Mouse (Mus musculus) midbrain, embryonic 13.5 days (tissue): ENCODE results near the gene 9530077C05Rik. TPM values are rescaled to one million over a fixed set of nuclear protein-coding genes. Genes with fewer than 3 reads are reported as not detected.
A peak's percentile ranks its signal among the peaks of the same experiment; 100 is the strongest.

Source experiments
- ATAC-seq: fragments of 200-750 bp; cut with Nextera tagmentation; 2 replicates; pipeline ENCODE4 v1.8.0; 2017; ENCODE audit warnings: mild to moderate bottlenecking, moderate TSS enrichment, moderate library complexity
- H3K27ac ChIP-seq: fragments of 300-500 bp; sonication (generic); 2 replicates; pipeline ENCODE4 v1.5.1; 2015; ENCODE audit warnings: inconsistent platforms, mild to moderate bottlenecking, moderate library complexity
- H3K27me3 ChIP-seq: fragments of 300-500 bp; sonication (generic); 2 replicates; pipeline ENCODE4 v1.6.1; 2015; ENCODE audit warnings: mild to moderate bottlenecking, inconsistent platforms
- H3K36me3 ChIP-seq: fragments of 300-500 bp; sonication (generic); 2 replicates; pipeline ENCODE4 v1.6.1; 2015; ENCODE audit warnings: mild to moderate bottlenecking, inconsistent platforms
- H3K4me1 ChIP-seq: fragments of 300-500 bp; sonication (generic); replicated peaks from 2 replicates; pipeline ENCODE4 v1.6.1; 2015; ENCODE audit warnings: inconsistent platforms
- H3K4me2 ChIP-seq: fragments of 300-500 bp; sonication (generic); replicated peaks from 2 replicates; pipeline ENCODE4 v1.6.1; 2015; ENCODE audit warnings: moderate library complexity, mild to moderate bottlenecking, inconsistent platforms
- H3K4me3 ChIP-seq: fragments of 300-500 bp; sonication (generic); replicated peaks from 2 replicates; pipeline ENCODE4 v1.5.1; 2015; ENCODE audit warnings: mild to moderate bottlenecking, inconsistent platforms
- H3K9ac ChIP-seq: fragments of 300-500 bp; sonication (generic); replicated peaks from 2 replicates; pipeline ENCODE4 v1.6.1; 2015; ENCODE audit warnings: mild to moderate bottlenecking, inconsistent platforms
- H3K9me3 ChIP-seq: fragments of 300-500 bp; sonication (generic); 2 replicates; pipeline ENCODE4 v1.6.1; 2016; ENCODE audit warnings: mild to moderate bottlenecking, inconsistent platforms
- WGBS: fragments of 180-500 bp; shearing (Covaris S2); methylation state at CpG from one replicate; pipeline ENCODE4 v1.1.7; 2015; 5-methylcytosine and 5-hydroxymethylcytosine counted together
- polyA plus RNA-seq: library from polyadenylated mRNA; unstranded; fragments of >200 nt; fragmentation: Nextera tagmentation; extraction: Ambion mirVana; gene quantifications from 2 replicates; pipeline ENCODE4 v1.2.1, GENCODE M21; 2015

9530077C05Rik gene
- polyA plus RNA-seq = 9.2 and 9.9 TPM in 2 replicates

DNA sequence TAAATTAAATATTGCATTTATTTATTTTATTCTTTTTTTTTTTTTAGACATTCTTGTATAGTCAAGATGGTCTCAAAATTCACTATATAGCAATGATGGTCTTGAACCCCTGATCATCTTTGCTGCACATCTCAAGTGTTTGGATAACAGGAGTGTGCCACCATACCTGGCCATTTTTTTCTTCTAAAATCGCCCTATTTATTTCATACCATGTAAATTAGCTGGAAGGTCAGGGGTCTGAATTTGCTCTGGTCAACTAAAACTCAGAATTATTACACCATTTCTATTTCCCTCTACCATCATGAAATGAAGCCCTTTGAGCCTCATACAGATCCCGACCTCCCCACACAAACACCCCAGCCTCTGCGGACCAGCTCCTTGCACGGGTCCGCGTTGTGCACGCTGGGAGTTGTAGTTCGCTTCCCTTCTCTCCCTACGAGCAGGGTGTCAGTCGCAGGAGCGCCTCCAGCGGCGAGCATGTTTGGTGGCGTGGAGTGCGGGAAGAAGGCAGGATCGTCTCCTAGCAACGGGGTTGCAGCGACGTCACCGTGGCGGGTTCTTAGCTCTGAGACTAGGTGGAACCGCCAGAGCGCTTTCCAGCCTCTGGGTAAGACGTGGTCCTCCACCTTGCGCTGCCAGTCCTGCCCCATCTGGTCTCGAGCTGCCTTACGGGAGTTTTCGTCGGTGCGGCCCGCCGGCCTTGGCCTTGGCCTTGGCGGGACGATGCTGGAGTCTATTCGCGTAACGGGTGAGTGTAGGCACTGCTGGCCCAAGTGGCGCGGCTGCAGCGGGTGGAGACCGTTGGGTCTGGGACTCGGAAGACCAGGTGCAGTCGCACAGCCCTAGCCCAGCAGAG is at the start of gene 9530077C05Rik:
Gene 9530077C05Rik (plus strand): TSS at position 512 of the 856 bp plus-strand sequence.
- 1% methylated on average over 43 of the region's 43 CpGs for WGBS
- Histone ChIP-seq H3K27ac (peak within 1 kb of the TSS; percentile 75), H3K36me3 (no peaks in the 10 kb centered on the region), H3K27me3 (no peaks in the 10 kb centered on the region), H3K9ac (peak within 1 kb of the TSS; percentile 76), H3K4me2 (peak within 1 kb of the TSS; percentile 63), H3K4me3 (peak within 1 kb of the TSS; percentile 61), H3K4me1 (no peaks in the 10 kb centered on the region), H3K9me3 (no peaks in the 10 kb centered on the region)
- peak; percentile 99 for ATAC-seq

DNA sequence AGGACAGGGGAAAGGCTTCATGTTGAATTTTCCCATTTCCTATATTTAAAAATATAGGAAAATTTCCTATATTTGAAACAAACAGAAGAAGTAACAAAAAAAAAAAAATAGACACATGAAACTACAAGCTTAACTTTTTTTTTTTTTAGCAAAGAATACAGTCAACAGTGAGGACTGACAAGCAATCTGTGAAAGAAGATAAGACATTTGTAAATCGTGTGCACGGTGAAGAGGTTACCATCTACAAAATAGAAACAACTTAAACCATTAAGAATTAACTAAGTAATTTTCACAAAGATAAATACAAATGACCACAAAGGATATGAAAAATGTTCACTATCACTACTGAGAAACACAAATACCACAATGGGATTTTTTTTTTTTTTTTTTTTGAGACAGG is 45.1 kb upstream of the 9530077C05Rik start:
- ATAC-seq = no peak
- 97% methylated on average over 2 of the region's 2 CpGs for WGBS
- no peak overlapping the region for H3K4me2 ChIP-seq
- no peak overlapping the region for H3K9ac ChIP-seq
- no peak overlapping the region for H3K27ac ChIP-seq
- H3K4me1 ChIP-seq = no peaks in the 10 kb centered on the region
- H3K36me3 ChIP-seq = peaks cover 42% of the 10 kb centered on the region
- no peaks in the 10 kb centered on the region for H3K9me3 ChIP-seq
- no peaks in the 10 kb centered on the region for H3K27me3 ChIP-seq
- H3K4me3 ChIP-seq = no peak overlapping the region

DNA sequence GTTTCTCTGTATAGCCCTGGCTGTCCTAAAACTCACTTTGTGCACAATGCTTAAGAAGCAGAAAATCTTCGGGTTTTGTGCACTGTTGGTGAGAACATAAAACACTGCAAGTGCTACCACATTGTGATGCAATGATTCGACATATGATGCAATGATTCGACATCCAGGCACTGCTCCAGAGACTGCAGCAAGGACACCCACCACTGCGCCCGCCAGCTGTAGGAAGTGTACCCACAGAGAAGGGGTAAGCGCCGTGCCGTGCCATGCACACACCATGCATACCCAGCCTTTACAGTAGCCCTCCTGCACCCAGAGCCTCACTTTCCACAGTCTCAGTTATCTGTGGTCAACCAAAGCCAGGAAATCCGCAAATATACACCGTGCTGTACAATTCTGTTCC is 44.7 kb upstream of the 9530077C05Rik start:
- H3K27me3 ChIP-seq = no peaks in the 10 kb centered on the region
- H3K4me3 ChIP-seq = no peak overlapping the region
- H3K4me1 ChIP-seq = no peaks in the 10 kb centered on the region
- no peak overlapping the region for H3K4me2 ChIP-seq
- H3K36me3 ChIP-seq = peaks cover 46% of the 10 kb centered on the region
- 98% methylated on average over 10 of the region's 10 CpGs for WGBS
- ATAC-seq = no peak
- H3K9me3 ChIP-seq = no peaks in the 10 kb centered on the region
- no peak overlapping the region for H3K9ac ChIP-seq
- no peak overlapping the region for H3K27ac ChIP-seq

DNA sequence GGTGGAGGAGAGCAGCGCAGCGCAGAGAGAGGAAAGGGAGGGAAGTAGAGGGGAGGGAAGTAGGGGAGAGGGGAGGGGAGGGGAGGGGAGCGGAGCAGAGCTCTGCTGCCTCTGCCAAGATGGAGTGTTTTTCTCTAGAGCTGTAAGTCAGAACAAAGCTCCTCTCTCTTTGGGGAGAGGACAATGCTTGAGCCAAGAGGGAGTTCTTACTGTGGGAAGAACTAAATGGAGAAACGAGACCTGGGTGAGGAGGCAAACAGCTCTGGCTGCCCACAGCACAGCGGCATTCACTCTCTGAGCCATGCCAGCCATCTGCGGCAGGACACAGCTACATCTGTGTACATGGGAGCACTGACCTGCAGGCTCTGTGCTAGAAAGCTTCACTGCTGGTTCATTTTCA is 43.3 kb upstream of the 9530077C05Rik start:
- Histone ChIP-seq H3K9me3 (no peaks in the 10 kb centered on the region), H3K27ac (no peak overlapping the region), H3K4me1 (no peaks in the 10 kb centered on the region), H3K9ac (no peak overlapping the region), H3K4me2 (no peak overlapping the region), H3K36me3 (peaks cover 38% of the 10 kb centered on the region), H3K27me3 (no peaks in the 10 kb centered on the region), H3K4me3 (no peak overlapping the region)
- no peak for ATAC-seq
- 79% methylated on average over 6 of the region's 6 CpGs for WGBS

DNA sequence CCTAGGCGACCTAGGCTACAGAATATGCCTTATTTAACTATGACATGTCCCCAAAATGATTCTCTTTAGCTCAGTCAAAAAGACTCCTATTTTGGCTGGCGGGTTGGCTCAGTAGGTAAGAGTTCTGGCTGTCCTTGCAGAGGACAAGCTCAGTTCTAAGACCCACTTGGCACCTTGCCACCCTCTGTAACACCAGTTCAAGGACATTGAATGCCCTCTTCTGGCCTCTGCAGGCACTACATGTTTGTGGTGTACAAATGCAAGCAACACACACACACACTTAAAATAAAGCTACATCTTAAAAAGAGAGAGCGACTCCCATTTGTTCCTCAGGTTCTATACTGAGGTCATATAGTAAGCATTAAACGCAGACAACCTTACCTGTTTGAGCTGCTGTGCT is 38.6 kb upstream of the 9530077C05Rik start:
- Histone ChIP-seq H3K27me3 (no peaks in the 10 kb centered on the region), H3K4me1 (no peaks in the 10 kb centered on the region), H3K9ac (no peak overlapping the region), H3K9me3 (no peaks in the 10 kb centered on the region), H3K4me3 (no peak overlapping the region), H3K36me3 (peaks cover 37% of the 10 kb centered on the region), H3K4me2 (no peak overlapping the region), H3K27ac (no peak overlapping the region)
- no peak for ATAC-seq
- 97% methylated on average over 4 of the region's 4 CpGs for WGBS

DNA sequence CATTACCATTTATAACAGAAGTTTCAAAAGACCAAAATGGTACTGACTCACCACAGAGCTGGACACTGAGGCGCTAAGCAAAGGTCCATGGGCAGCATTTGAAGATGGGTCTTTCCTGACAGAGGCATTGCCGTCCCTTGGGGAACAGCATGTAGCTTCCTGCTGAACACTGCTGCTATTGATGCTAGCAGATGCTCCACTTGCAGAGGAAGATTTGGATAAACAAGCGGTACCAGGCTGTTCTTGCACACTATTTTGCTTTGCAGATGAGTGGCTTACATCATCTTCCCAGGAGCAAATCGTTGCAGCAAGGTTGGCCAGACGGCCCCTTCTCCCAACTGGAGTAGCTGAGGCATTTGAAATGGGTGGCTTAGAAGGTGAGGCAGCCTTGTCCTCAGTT is 35.2 kb upstream of the 9530077C05Rik start:
- Histone ChIP-seq H3K27me3 (no peaks in the 10 kb centered on the region), H3K9ac (no peak overlapping the region), H3K4me3 (no peak overlapping the region), H3K4me1 (no peaks in the 10 kb centered on the region), H3K9me3 (no peaks in the 10 kb centered on the region), H3K27ac (no peak overlapping the region), H3K4me2 (no peak overlapping the region), H3K36me3 (peaks cover 45% of the 10 kb centered on the region)
- no peak for ATAC-seq
- 79% methylated on average over 5 of the region's 5 CpGs for WGBS

DNA sequence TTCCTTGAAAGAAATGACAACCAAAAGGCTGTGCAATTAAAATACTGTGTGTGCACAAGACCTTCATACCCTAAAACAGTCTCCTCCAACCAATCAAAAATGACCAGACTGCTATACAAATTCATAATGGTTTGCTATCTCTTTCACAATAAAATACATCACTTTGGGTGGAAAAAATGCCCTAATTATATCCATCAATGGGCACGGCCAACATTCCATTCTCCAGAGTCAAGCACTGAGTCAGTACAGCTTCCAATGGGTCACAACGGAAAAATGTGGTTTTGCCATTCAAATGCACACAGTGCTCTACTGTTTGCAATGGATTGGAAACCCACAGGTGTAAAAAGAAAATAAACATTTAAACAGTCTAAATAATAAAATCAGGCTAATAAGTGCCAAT is 25.4 kb upstream of the 9530077C05Rik start:
- H3K4me1 ChIP-seq = peaks cover 21% of the 10 kb centered on the region
- no peak overlapping the region for H3K9ac ChIP-seq
- H3K4me2 ChIP-seq = no peak overlapping the region
- no peak overlapping the region for H3K4me3 ChIP-seq
- ATAC-seq = no peak
- H3K9me3 ChIP-seq = no peaks in the 10 kb centered on the region
- no peak overlapping the region for H3K27ac ChIP-seq
- H3K36me3 ChIP-seq = peaks cover 7% of the 10 kb centered on the region
- 74% methylated on average over 2 of the region's 2 CpGs for WGBS
- H3K27me3 ChIP-seq = no peaks in the 10 kb centered on the region

DNA sequence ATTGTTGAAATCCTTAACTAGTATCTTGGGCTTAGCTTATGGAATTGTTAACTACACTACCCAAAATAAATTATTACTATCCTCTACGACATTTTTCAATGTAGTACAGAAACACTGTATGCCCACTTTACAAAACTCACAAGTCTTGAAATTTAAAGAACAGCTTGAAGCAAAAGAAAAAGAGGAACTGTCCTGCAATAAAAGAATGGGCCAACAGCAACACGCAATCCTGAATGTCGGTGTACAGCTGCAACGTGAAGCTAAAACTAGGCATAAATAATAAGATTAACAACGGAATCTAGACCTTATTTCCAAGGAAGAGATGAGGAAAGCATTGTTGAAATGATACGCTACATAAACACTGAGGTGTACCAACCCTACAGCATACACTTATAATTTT is 23.4 kb upstream of the 9530077C05Rik start:
- no peaks in the 10 kb centered on the region for H3K36me3 ChIP-seq
- H3K9ac ChIP-seq = peak overlapping the region; percentile 81
- H3K4me1 ChIP-seq = peaks cover 21% of the 10 kb centered on the region
- no peaks in the 10 kb centered on the region for H3K27me3 ChIP-seq
- H3K4me3 ChIP-seq = peak overlapping the region; percentile 88
- peak overlapping the region; percentile 95 for H3K4me2 ChIP-seq
- WGBS = 19% methylated on average over 6 of the region's 6 CpGs
- H3K9me3 ChIP-seq = no peaks in the 10 kb centered on the region
- no peak for ATAC-seq
- H3K27ac ChIP-seq = no peak overlapping the region

DNA sequence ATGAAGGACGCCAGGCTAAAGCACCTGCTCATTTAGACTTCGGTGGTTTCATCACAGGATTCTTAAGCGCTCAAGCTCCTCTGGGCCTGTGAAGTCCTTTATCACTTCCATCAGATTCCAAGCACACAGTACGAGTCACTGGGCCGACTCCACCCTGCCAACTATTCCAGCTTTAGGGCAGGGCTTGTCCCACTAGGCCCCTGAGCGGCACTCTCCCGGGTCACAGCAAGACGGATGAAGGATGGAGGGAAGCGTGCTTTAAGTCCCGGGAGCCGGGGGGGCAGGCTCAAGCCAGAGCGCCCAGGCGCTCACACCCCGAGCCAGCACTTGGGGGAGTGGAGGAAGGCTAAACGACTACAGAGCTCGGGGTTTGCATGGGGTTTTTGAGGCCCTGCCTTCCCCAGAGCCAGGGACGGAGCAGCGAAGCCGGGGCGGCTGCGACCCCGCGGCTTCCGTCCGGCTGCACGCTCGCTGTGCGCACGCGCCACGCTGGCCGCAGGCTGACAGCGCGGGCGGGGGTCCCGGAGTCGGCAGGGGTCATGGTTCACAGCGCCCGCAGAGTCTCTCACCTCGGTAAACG is 22.8 kb upstream of the 9530077C05Rik start:
- Histone ChIP-seq H3K9ac (peak overlapping the region; percentile 81), H3K27me3 (no peaks in the 10 kb centered on the region), H3K36me3 (no peaks in the 10 kb centered on the region), H3K9me3 (no peaks in the 10 kb centered on the region), H3K4me1 (peaks cover 21% of the 10 kb centered on the region), H3K27ac (peak overlapping the region; percentile 74), H3K4me2 (peak overlapping the region; percentile 95), H3K4me3 (peak overlapping the region; percentile 88)
- ATAC-seq = peak; percentile 86
- 0% methylated on average over 41 of the region's 41 CpGs for WGBS

DNA sequence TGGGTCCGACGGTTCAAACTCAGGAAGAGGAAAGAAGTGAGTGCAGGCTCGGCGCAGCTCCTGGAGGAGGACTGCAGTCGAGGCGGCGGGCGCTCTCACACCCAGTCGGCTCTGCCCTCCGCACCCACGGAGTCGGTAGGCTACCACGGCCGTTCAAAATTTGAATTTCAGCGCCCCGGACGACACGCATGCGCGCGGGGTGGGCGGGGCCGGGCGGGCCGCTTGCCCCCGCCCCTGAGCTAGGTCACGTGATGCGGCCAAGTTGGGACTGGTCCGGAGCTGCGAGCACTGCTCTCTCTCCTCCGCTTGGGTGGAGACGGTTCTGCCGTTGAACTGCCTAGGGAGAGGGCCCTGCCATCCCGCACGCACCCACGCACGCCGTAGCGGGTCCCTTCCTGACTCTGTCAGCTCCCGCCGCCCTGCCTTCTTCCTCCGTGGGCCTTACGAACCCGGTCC is 22.3 kb upstream of the 9530077C05Rik start, which contains the start of gene Anln:
Gene Anln (minus strand): TSS at position 168 of the 456 bp plus-strand sequence.
- no peaks in the 10 kb centered on the region for H3K36me3 ChIP-seq
- peak within 1 kb of the TSS; percentile 81 for H3K9ac ChIP-seq
- H3K4me2 ChIP-seq = peak within 1 kb of the TSS; percentile 95
- peak within 1 kb of the TSS; percentile 74 for H3K27ac ChIP-seq
- peak; percentile 97 for ATAC-seq
- 0% methylated on average over 44 of the region's 44 CpGs for WGBS
- H3K4me3 ChIP-seq = peak within 1 kb of the TSS; percentile 88
- no peaks in the 10 kb centered on the region for H3K9me3 ChIP-seq
- H3K27me3 ChIP-seq = no peaks in the 10 kb centered on the region
- H3K4me1 ChIP-seq = peaks cover 21% of the 10 kb centered on the region

DNA sequence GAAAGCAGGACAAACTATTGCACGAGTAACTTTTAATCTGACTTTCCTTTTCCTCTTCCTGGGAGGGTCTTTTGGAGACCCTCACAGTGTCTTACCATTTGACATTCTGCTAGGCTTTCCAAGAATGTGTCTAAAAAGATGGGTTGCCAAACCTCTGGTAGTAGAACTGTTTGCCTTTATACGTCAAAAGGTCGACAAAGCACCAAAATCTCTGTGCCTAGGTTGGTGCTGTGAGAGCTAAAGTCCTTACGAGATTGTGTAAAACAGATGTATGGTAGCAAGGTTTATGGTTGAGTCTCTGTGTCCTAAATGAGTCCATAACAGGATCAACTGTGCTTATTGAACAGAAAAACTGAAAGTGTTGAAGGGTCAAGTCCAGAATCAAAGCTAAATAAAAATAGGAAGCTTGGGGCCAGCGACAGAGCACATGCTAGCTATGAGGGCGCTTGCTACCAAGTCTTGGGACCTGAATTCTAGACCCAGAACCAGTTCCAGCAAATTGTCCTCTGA is 21.5 kb upstream of the 9530077C05Rik start:
- ATAC-seq = no peak
- H3K4me1 ChIP-seq = peaks cover 21% of the 10 kb centered on the region
- H3K27ac ChIP-seq = no peak overlapping the region; the same call in 1 of the 2 replicates
- WGBS = 75% methylated on average over 6 of the region's 6 CpGs
- H3K27me3 ChIP-seq = no peaks in the 10 kb centered on the region
- H3K9ac ChIP-seq = peak overlapping the region; percentile 81; the same call in 1 of the 2 replicates
- H3K4me3 ChIP-seq = peak overlapping the region; percentile 88
- H3K9me3 ChIP-seq = no peaks in the 10 kb centered on the region
- peak overlapping the region; percentile 95 for H3K4me2 ChIP-seq
- no peaks in the 10 kb centered on the region for H3K36me3 ChIP-seq

DNA sequence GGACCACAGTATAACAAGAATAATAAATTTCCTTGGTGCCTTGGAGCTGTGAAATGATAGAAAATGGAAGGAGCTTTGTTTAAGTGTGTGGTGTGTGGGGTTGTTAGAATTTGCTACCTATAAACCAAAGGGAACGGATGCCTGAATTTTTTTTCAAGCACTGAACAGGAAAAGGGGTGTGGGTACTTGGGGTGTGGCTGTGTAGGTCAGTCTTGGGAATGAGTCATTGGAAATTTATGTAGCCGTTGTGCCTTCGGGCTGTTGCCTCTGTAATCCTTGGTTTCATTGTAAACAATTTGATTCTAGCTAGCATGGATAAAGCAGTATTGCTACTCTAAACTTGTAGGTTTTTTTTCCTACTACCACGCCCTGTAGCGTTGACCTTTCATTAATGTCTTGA is 20.9 kb upstream of the 9530077C05Rik start:
- H3K4me1 ChIP-seq = peaks cover 21% of the 10 kb centered on the region
- H3K4me3 ChIP-seq = no peak overlapping the region
- H3K9me3 ChIP-seq = no peaks in the 10 kb centered on the region
- no peak for ATAC-seq
- no peak overlapping the region for H3K27ac ChIP-seq
- H3K9ac ChIP-seq = no peak overlapping the region
- 95% methylated on average over 5 of the region's 5 CpGs for WGBS
- no peaks in the 10 kb centered on the region for H3K36me3 ChIP-seq
- no peak overlapping the region for H3K4me2 ChIP-seq
- H3K27me3 ChIP-seq = no peaks in the 10 kb centered on the region
